Mouse (Mus musculus) cerebellum, adult 2 months (tissue): ENCODE results near the gene Pdx1. TPM values are rescaled to one million over a fixed set of nuclear protein-coding genes. Genes with fewer than 3 reads are reported as not detected.

ENCODE experiments used
- DNase-seq, 2 experiments: peaks; one replicate each; pipeline ENCODE4 v3.0.0; 2021
- H3K27ac ChIP-seq: fragments of 200-500 bp; 2 replicates; pipeline ENCODE4 v1.5.1; 2012; ENCODE audit warnings: low read length, control low read depth, inconsistent platforms; ENCODE audit not compliant: insufficient read depth
- H3K27me3 ChIP-seq: fragments of 200-500 bp; 2 replicates; pipeline ENCODE4 v1.6.1; 2012; ENCODE audit warnings: inconsistent platforms, mild to moderate bottlenecking, low read length, moderate library complexity; ENCODE audit not compliant: control insufficient read depth, insufficient read depth
- H3K4me1 ChIP-seq: fragments of 200-500 bp; 2 replicates; pipeline ENCODE4 v1.6.1; 2011; ENCODE audit warnings: low read length; ENCODE audit not compliant: control insufficient read depth, insufficient read depth
- H3K4me3 ChIP-seq: fragments of 200-500 bp; replicated peaks from 2 replicates; pipeline ENCODE3; 2011; ENCODE audit warnings: mild to moderate bottlenecking, low read depth, low read length, control low read depth; ENCODE audit not compliant: insufficient read depth
- CTCF ChIP-seq: fragments of 200-500 bp; IDR thresholded peaks from 2 replicates; pipeline ENCODE4 v1.5.1; 2011; ENCODE audit warnings: low read depth, mild to moderate bottlenecking, control low read depth, low read length, moderate library complexity, borderline replicate concordance; ENCODE audit not compliant: insufficient read depth
- POLR2A ChIP-seq: fragments of 200-500 bp; IDR thresholded peaks from 2 replicates; pipeline ENCODE4 v1.6.1; 2011; ENCODE audit warnings: low read length, control low read depth, borderline replicate concordance; ENCODE audit not compliant: insufficient read depth
- WGBS: fragments of 180-500 bp; shearing (Covaris S2); methylation state at CpG from one replicate; pipeline ENCODE4 v1.1.7; 2018; 5-methylcytosine and 5-hydroxymethylcytosine counted together
- polyA plus RNA-seq: library from polyadenylated mRNA; depleted of rRNA; stranded (reverse); fragments of >200 nt; gene quantifications from 2 replicates; pipeline ENCODE4 v1.2.3, GENCODE M21; 2012

The Pdx1 gene
- polyA plus RNA-seq, 1 experiment: not detected

DNA sequence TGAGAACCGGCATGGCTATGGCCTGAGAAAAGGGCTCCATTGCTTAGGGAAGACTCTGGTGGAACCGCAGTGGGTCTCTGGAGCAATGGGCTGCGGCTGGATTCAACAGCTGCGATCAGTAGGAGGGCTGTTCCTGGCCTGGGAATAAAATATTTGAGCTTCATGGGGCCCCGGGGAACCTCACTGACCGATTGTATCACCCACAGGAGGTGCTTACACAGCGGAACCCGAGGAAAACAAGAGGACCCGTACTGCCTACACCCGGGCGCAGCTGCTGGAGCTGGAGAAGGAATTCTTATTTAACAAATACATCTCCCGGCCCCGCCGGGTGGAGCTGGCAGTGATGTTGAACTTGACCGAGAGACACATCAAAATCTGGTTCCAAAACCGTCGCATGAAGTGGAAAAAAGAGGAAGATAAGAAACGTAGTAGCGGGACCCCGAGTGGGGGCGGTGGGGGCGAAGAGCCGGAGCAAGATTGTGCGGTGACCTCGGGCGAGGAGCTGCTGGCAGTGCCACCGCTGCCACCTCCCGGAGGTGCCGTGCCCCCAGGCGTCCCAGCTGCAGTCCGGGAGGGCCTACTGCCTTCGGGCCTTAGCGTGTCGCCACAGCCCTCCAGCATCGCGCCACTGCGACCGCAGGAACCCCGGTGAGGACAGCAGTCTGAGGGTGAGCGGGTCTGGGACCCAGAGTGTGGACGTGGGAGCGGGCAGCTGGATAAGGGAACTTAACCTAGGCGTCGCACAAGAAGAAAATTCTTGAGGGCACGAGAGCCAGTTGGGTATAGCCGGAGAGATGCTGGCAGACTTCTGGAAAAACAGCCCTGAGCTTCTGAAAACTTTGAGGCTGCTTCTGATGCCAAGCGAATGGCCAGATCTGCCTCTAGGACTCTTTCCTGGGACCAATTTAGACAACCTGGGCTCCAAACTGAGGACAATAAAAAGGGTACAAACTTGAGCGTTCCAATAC is 4.7 kb downstream of the Pdx1 start:
- no peak for DNase-seq
- 2% methylated on average over 48 of the region's 48 CpGs for WGBS
- Histone ChIP-seq H3K4me3 (no peak overlapping the region), H3K4me1 (no peaks in the 10 kb centered on the region), H3K27me3 (peaks cover 10% of the 10 kb centered on the region), H3K27ac (no peak overlapping the region)
- no peak for TF ChIP-seq POLR2A
- no peak for TF ChIP-seq CTCF

DNA sequence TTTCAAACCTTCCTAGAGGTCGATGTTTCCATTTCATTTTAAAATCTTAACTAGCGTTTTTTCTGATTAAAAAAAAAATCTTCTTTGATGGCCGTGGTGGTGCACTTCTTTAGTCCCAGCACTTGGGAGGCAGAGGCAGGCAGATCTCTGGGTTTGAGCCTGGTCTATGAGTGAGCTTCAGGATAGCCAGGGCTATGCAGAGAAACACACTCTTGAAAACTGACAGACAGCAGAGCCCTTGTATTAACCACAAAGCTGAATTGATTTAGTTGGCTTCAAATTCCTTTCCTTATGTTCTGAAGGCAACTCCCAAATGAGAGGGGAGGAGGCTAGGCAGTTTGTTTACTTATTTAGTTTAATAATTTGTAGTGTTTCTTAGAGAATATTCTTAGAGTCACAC is 6.0 kb downstream of the Pdx1 start:
- 14% methylated on average over 3 of the region's 3 CpGs for WGBS
- no peak overlapping the region for H3K4me3 ChIP-seq
- no peak overlapping the region for H3K27ac ChIP-seq
- peaks cover 3% of the 10 kb centered on the region; the same call in 1 of the 2 replicates for H3K27me3 ChIP-seq
- no peaks in the 10 kb centered on the region for H3K4me1 ChIP-seq
- DNase-seq: no peak
- TF ChIP-seq CTCF (no peak), POLR2A (no peak)

DNA sequence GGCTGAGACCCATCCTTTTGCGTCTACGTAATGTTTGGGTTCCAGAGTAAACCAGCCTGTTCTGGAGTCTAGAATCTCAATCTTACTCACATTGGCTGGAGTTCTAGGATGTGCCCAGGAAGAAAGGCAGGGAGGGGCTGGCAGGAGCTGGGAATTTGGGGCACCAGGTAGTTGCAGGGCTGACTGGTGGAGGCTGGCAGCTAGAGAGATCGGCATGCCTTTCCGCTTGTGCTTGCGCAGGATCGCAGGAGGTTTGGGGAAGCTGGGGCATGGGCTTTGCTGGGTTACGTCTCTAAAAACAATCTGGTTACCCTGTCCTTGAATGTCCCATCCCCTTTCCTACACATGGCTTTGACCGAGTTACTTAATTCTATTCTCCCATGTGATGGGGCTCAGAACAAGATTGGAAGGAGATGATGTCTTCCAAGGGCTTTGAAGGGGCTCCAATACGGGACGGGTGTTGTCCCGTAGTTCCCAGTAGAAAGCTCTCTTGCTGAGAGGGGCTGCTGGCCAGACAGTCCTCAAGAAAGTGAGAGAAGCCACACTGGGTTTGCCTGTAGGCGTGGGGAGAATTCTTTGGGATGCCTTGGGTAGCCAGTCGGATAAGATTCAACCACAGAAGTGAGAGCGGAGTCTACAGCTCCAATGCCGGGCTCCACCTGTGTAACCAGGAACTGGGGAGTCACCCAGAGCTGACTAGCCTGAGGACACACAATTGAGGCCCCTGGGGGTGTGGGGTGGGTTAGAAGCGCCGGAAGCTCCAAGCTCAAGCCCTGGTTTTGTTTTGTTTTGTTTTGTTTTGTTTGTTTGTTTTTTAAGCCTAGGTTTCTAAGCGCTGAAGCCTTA is 7.2 kb downstream of the Pdx1 start:
- H3K27me3 ChIP-seq: peaks cover 1% of the 10 kb centered on the region; the same call in 1 of the 2 replicates
- no peak for DNase-seq
- TF ChIP-seq POLR2A (no peak), CTCF (no peak)
- WGBS: 2% methylated on average over 18 of the region's 18 CpGs
- H3K4me3 ChIP-seq: no peak overlapping the region
- H3K27ac ChIP-seq: no peak overlapping the region
- H3K4me1 ChIP-seq: no peaks in the 10 kb centered on the region

DNA sequence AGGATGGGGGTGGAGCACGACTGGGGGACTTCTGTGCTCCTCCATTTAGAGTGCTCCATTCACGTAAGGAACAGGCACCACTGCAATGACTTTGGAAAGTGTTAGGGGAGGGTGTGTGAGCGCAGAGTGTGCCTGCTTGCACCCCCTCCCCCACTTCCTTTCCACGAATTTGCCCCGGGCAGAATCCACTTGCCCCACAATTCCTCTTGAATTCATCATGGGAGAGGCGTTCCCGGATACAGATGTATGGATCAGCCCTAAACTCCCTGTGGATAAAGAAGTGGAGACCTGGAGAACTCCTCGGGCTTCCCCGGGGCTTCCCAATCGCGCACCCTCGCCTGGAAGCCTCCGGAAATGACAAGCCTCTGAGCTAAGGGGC is 7.8 kb downstream of the Pdx1 start:
- Histone ChIP-seq H3K4me1 (no peaks in the 10 kb centered on the region), H3K4me3 (no peak overlapping the region), H3K27me3 (peaks cover 1% of the 10 kb centered on the region; the same call in 1 of the 2 replicates)

DNA sequence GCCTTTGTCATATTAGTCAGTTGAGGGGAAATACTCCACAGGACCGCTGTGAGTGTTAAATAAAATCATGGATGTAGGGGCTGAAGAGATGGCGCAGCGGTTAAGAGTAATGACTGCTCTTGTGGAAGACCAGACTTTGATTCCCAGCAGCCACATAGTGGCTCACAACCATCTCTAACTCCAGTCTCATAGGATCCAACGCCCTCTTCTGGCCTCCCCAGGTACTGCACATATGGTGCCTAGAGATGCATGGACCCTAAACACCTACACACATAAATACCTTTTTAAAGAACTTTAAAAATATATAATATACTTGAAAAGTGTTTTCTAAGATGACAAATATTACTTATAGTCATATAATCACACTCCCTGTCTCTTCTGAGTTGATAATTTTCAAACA is 14.6 kb downstream of the Pdx1 start:
- DNase-seq: no peak
- Histone ChIP-seq H3K4me1 (no peaks in the 10 kb centered on the region), H3K27me3 (no peaks in the 10 kb centered on the region; the same call in 1 of the 2 replicates), H3K4me3 (no peak overlapping the region), H3K27ac (no peak overlapping the region)
- WGBS: 71% methylated on average over 4 of the region's 4 CpGs
- TF ChIP-seq POLR2A (no peak), CTCF (no peak)

More for the DNA sequence above, 7.8 kb downstream of the Pdx1 start:
- TF ChIP-seq POLR2A (no peak), CTCF (no peak)
- no peak for DNase-seq
- no peak overlapping the region for H3K27ac ChIP-seq
- under 1% methylated on average over 13 of the region's 13 CpGs for WGBS

DNA sequence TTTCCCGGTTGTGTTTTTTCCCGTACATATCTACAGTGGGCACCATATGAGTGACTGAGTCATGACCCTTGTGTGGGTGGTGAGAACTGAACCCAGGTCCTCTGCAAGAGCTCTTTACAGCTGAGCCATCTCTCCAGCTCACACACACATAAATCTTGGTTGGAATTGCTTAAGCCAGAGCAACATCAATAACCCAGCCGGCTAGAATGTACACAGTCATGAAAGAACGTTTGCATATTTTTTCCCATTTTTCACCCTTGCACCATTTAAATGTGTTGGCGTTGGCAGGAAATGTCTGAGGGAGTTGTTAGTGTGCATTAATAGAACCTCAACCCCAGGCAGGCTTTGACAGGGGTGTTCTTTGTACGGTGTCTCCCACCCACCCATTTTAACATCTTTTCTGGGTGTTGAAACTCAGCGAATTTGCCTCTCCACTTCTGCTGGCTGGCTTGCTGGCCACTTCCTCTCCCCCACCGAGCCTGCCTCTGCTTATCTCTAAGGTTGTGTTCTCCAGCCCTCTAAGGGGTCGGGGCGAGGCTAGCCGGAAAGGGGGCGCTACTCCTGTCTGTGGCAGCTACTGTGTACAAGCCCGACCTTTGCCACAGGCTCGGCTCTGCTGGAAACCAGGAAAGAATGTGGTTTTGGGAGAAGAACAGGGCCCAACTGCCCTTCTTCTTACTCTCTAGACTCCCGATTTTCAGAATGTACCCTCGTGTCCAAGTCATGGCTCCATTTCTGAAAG is 22.2 kb downstream of the Pdx1 start:
- no peak for DNase-seq
- no peak overlapping the region for H3K27ac ChIP-seq
- no peaks in the 10 kb centered on the region for H3K4me1 ChIP-seq
- TF ChIP-seq CTCF: no peak
- no peak for TF ChIP-seq POLR2A
- 39% methylated on average over 16 of the region's 16 CpGs for WGBS
- H3K27me3 ChIP-seq: no peaks in the 10 kb centered on the region; the same call in 1 of the 2 replicates
- H3K4me3 ChIP-seq: no peak overlapping the region

DNA sequence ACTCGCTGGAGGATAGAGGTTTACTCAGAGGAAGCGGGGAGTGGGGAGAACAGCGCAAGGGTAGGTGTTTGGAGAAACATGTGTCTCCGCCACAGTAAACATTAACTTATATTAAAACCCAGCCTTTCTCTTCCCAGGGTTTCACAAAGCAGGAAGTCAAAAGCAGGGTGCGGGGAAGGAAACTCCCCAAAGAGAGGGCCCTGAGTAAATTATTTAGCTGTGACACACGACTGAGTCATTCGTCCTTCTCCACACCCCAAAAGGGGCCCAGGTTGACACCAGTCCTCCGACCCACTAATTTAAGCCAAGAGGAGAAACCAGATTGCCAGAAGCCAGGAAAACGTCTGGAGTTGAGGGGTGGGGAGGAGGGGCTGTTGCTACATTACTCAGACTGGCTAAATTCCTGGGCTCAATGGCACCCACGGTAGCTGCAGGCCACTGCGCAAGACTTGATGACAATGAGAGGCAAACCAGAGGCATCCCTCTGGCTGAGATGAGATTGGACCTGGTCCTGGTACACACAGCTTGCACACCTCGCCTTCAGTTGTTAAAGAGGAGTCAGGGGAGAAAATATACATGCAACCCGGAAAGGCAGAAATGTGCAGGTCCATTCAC is 22.9 kb downstream of the Pdx1 start:
- TF ChIP-seq POLR2A: no peak
- TF ChIP-seq CTCF: no peak
- 49% methylated on average over 13 of the region's 13 CpGs for WGBS
- H3K27me3 ChIP-seq: no peaks in the 10 kb centered on the region; the same call in 1 of the 2 replicates

More for the DNA sequence above, 22.9 kb downstream of the Pdx1 start:
- Histone ChIP-seq H3K4me3 (no peak overlapping the region), H3K4me1 (no peaks in the 10 kb centered on the region), H3K27ac (no peak overlapping the region)
- no peak for DNase-seq
